Mouse (Mus musculus): ENCODE results near the gene Itprip. TPM values are rescaled to one million over a fixed set of nuclear protein-coding genes. Genes with fewer than 3 reads are reported as not detected.
A peak's percentile ranks its signal among the peaks of the same experiment; 100 is the strongest.

The Itprip gene
- polyA plus RNA-seq, 1 experiment from 2014 or later: 3.1 TPM

DNA sequence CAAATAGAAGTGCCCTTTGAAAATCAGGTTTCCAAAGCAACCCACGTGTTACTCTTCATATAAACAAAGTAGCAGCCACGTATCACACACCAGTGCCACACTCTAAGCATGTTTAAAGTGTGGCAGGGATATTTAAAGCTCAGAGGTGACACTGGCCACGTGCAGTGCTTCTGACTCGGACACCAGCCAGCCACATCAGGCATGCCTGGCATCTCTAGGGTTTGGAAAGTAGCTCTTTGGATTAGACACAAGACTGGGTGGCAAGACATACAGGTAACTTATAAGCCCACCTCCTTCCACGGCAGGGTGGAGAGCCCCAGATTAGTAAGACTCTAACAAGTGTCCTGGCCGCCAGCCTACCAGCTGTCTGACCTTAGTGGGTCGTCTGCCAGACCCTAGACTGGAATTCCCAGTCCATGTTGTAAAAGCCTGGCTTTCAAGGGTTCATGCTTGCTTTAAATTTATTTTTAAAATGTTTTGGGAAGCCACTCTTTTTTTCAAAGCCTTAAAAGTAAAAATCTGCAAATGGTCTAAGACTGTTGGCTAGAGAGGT is 33.8 kb downstream of the Itprip start:
- Histone ChIP-seq H3K4me3 (ENCODE audit: inconsistent target) (no peak overlapping the region), H3K79me2 (ENCODE audit: inconsistent target) (no peaks in the 10 kb centered on the region), H3K36me3 (ENCODE audit: inconsistent target) (no peaks in the 10 kb centered on the region), H3K27ac (no peak overlapping the region)
- 90% methylated on average over 7 of the region's 7 CpGs for WGBS (ENCODE audit: missing documents)

DNA sequence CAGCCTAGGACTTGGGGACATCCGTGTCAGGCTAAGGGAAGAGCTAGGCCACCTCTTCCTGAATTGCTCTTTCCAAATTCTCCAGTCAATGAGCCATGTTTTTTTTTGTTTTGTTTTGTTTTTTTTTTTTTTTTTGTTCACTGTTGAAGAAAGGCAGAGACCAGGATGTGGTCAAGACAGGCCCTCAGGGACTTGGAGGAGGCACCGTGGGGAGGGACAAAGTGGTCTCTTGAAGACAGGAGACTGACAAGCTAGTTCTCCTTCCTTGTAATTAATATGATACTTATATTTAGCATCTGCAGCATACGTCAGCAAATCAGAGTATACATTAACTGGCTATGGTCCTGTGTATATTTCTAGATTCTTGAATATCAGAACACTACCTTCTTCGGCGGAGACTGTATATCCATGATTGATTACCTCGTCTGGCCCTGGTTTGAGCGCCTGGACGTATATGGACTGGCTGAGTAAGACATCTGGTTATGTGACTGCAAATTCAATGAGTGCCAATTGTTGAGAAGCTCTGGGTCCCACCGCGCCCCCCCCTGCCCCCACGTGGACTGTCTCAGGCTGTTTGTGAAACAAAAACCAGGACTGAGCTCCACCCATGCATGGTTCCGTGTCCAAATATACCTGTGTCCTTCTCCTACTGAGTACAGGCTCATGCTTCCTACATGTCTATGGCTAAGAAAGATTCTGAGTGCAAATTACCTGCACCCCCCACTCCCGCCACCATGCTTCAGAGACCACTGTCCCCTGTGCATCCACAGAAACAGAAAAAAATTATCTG is 34.6 kb downstream of the Itprip start:
- WGBS (ENCODE audit: missing documents): 68% methylated on average over 13 of the region's 13 CpGs
- H3K36me3 ChIP-seq (ENCODE audit: inconsistent target): no peaks in the 10 kb centered on the region
- H3K27ac ChIP-seq: no peak overlapping the region
- no peak overlapping the region for H3K4me3 ChIP-seq (ENCODE audit: inconsistent target)
- no peaks in the 10 kb centered on the region for H3K79me2 ChIP-seq (ENCODE audit: inconsistent target)

DNA sequence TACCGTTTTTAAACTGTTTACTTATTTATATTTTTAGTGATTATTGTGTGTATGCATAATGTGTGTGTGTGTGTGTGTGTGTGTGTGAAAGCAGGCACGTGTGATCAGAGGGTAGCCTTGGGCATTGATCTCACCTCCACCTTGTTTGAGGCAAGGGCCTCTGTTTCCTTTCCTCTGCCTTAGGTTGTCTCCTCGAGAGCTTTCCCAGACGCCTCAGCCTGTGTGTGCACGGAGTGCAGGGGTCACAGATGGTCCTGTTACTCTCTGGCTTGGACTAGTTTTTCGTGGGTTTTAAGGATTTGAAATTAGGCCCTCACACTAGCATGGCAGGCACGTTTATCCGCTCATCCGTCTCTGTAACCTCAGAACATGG is 36.2 kb downstream of the Itprip start:
- no peak overlapping the region for H3K4me3 ChIP-seq (ENCODE audit: inconsistent target)
- no peaks in the 10 kb centered on the region for H3K79me2 ChIP-seq (ENCODE audit: inconsistent target)
- 74% methylated on average over 9 of the region's 9 CpGs for WGBS (ENCODE audit: missing documents)
- H3K27ac ChIP-seq: no peak overlapping the region
- no peaks in the 10 kb centered on the region for H3K36me3 ChIP-seq (ENCODE audit: inconsistent target)

DNA sequence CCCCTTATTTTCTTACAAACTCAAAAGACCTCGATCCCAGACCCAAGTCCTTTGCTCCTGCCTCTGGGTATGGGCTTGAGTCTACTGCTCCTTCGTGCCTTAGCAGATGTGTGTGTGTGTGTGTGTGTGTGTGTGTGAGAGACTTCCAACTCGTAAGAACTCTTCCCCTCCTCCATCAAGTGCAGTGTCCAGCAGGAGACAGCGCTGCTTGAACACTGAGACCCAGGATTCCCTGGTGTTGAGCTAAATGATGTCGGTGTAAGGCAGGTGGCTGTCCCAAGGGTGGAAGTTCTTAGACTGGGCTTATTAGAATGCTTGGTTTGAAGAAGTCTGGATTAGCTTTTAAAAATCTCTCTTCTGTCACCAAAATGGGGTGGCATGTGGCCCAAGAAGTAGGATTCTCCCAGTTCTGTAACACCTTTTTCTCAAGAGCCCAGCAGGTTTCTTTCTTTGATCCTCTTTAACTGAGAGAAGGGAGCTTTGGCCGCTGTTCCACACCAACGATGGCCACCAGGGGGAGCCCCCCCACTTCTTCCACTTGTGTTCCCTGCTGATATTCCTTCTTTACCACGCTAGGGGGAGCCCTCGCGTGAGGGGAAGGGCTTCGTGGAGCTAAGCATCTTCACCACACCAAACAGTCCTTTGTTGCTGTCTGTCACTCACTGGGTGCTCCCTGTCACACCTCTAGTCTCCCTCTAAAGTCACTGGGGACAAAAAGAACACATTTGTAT is 36.8 kb downstream of the Itprip start:
- H3K79me2 ChIP-seq (ENCODE audit: inconsistent target): no peaks in the 10 kb centered on the region
- 33% methylated on average over 11 of the region's 11 CpGs for WGBS (ENCODE audit: missing documents)
- H3K36me3 ChIP-seq (ENCODE audit: inconsistent target): no peaks in the 10 kb centered on the region
- no peak overlapping the region for H3K27ac ChIP-seq
- H3K4me3 ChIP-seq (ENCODE audit: inconsistent target): no peak overlapping the region

DNA sequence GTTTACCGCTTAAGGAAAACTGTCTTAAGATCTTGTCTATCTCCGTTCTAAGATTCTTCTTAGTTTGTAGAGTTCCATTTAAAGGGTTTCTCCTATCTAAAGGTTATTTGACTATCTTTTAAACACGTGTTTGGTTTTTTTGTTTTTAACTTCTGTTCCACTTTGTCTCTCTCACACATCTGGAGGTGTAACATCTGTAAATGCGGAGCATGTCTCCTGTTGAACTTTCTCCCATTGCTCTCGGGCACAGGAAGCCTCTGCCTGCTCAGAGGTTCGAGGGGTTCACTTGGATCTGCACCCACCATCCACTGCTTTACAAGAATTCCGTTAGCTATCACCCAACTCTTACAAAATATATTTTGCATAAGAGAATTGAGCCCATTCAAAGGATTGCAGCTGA is 37.6 kb downstream of the Itprip start:
- WGBS (ENCODE audit: missing documents): 89% methylated on average over 7 of the region's 7 CpGs
- no peak overlapping the region for H3K27ac ChIP-seq
- H3K4me3 ChIP-seq (ENCODE audit: inconsistent target): no peak overlapping the region
- H3K36me3 ChIP-seq (ENCODE audit: inconsistent target): no peaks in the 10 kb centered on the region
- no peaks in the 10 kb centered on the region for H3K79me2 ChIP-seq (ENCODE audit: inconsistent target)

DNA sequence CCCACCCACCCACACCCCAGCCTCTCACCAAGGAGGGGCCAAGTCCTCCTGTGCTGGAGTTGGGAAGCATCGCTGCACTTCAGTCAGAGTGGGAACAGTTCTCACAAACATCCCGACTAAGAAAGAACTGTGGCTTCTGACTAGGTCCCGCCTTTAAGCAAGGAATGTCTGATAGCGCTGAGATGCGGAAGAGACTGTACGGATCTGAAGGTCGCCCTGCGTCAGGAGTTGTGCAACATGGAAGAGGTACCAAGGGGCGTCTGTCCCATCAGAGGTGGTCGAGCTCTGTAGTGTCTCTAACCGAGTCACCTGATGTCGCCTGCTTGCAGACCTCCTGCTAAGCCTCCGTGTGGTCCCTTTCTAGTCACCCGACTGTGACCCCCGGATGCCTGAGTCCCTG is 42.8 kb downstream of the Itprip start:
- WGBS (ENCODE audit: missing documents): 82% methylated on average over 15 of the region's 15 CpGs
- Histone ChIP-seq H3K36me3 (ENCODE audit: inconsistent target) (no peaks in the 10 kb centered on the region), H3K79me2 (ENCODE audit: inconsistent target) (no peaks in the 10 kb centered on the region), H3K27ac (no peak overlapping the region), H3K4me3 (ENCODE audit: inconsistent target) (no peak overlapping the region)

DNA sequence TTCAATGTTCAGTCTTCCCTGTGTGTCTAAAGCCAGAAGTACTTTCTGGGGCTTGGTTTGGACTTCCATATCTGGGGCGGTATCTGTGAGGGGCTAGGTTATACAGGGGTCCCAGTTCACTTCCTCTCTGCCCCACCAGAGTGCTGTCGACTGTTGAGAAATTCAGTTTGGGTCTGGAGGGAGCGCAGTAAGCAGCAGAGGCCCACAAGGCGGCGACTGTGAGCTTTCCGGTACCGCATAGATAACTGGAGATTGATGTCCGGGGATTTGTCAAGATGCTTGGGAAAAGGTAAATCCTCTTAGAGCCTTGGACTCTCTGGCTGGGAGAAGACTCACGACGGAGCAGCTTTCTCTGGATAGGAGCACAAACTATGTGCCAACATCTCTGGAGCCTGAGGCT is 47.6 kb downstream of the Itprip start:
- H3K4me3 ChIP-seq (ENCODE audit: inconsistent target): no peak overlapping the region
- WGBS (ENCODE audit: missing documents): 45% methylated on average over 10 of the region's 10 CpGs
- H3K27ac ChIP-seq: no peak overlapping the region
- H3K36me3 ChIP-seq (ENCODE audit: inconsistent target): no peaks in the 10 kb centered on the region
- no peaks in the 10 kb centered on the region for H3K79me2 ChIP-seq (ENCODE audit: inconsistent target)

DNA sequence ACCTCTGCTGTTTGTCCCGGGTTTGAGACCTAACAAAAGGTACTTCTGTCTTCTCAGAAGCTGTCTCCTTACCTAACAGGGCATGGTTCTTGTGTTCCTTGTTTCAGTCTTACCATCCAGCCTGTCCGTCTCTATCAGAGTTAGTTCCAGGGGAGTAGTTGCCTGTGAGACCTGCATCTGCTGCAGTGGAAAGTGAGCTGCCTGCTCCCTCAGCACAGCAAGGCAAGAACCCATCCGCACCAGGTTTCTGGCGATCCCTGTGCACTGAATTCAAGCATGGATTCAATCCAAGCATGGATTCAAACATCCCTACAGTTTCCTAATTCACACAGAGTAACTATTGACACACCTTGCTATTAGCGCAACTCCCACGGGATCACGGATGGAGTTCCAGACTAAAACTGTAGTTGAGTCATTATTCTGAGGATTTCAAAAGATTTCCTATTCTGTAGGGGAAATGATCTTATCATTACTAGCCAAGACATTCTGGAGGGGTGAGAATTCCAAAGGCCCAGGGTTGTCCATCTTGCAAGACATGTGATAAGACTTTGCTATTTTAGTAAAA is 48.9 kb downstream of the Itprip start:
- no peak overlapping the region for H3K27ac ChIP-seq
- WGBS (ENCODE audit: missing documents): 88% methylated on average over 7 of the region's 7 CpGs
- no peak overlapping the region for H3K4me3 ChIP-seq (ENCODE audit: inconsistent target)
- no peaks in the 10 kb centered on the region for H3K36me3 ChIP-seq (ENCODE audit: inconsistent target)
- no peaks in the 10 kb centered on the region for H3K79me2 ChIP-seq (ENCODE audit: inconsistent target)

DNA sequence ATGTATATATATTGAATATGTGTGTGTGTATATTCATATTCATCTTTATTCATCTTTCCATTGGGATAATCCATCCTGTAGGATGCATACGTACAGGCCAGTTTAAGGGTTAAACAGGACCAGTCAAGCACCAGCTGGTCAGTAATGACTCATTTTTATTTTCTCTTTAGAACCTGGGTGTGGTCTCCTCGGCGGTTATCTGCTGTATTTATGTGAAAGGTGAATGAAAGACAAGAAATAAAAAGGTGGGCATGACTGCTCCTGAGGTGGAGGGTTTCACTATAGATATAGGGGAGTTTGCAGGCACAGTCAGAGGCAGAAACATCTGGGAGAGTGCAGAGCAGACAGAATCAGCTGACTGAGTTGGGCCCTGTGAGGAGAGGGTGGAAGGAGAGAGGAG is 49.6 kb downstream of the Itprip start:
- no peak overlapping the region for H3K4me3 ChIP-seq (ENCODE audit: inconsistent target)
- 72% methylated on average over 3 of the region's 3 CpGs for WGBS (ENCODE audit: missing documents)
- H3K36me3 ChIP-seq (ENCODE audit: inconsistent target): no peaks in the 10 kb centered on the region
- H3K79me2 ChIP-seq (ENCODE audit: inconsistent target): no peaks in the 10 kb centered on the region
- no peak overlapping the region for H3K27ac ChIP-seq

DNA sequence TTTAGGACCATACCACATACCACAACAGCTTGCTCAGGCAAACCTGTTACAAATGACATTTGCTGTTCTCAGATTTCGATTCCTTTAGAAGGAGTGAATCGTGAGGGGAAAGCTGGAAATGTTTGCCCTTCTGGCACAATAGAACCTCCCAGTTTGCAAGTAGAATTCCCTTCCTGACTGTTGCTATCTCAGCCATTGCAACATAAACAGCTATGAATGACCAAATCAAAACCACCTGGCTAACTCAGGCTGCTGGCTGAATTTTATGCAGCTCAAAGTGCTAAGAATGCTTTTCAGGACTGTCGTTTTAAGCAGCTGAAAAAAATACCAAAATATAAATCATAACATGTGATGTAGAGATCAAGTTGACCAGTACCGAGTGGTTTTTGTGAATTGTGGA is 50.1 kb downstream of the Itprip start:
- WGBS (ENCODE audit: missing documents): 90% methylated on average over 4 of the region's 4 CpGs
- H3K79me2 ChIP-seq (ENCODE audit: inconsistent target): no peaks in the 10 kb centered on the region
- no peak overlapping the region for H3K4me3 ChIP-seq (ENCODE audit: inconsistent target)
- H3K36me3 ChIP-seq (ENCODE audit: inconsistent target): no peaks in the 10 kb centered on the region
- H3K27ac ChIP-seq: no peak overlapping the region

DNA sequence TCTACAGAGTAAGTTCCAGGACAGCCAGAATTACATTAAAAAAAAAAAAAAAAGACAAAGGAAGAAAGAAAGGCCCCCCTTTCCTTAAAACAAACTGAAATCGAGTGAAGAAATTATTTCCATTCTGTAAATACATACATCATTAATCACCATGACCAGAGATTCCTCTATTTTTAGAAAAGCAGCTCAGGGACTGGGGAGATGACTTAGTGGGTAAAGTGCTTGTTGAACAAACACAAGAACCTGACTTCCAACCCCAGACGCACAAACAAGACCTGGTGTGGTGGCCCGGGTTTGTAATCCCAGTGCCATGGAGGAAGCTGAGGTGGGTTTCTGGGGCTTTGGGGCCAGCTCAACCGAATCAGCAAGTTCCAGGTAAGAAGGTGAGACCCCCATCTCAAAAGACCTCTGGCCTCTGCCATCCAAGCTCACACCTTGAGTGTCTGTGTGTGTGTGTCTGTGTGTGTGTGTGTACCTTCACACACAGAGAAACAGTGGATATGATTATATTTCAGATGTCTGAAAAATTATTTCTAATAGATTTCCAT is 51.4 kb downstream of the Itprip start:
- Histone ChIP-seq H3K36me3 (ENCODE audit: inconsistent target) (peaks cover 2% of the 10 kb centered on the region; the same call in 1 of the 2 replicates), H3K27ac (no peak overlapping the region), H3K79me2 (ENCODE audit: inconsistent target) (no peaks in the 10 kb centered on the region), H3K4me3 (ENCODE audit: inconsistent target) (no peak overlapping the region)
- 74% methylated on average over 4 of the region's 4 CpGs for WGBS (ENCODE audit: missing documents)

DNA sequence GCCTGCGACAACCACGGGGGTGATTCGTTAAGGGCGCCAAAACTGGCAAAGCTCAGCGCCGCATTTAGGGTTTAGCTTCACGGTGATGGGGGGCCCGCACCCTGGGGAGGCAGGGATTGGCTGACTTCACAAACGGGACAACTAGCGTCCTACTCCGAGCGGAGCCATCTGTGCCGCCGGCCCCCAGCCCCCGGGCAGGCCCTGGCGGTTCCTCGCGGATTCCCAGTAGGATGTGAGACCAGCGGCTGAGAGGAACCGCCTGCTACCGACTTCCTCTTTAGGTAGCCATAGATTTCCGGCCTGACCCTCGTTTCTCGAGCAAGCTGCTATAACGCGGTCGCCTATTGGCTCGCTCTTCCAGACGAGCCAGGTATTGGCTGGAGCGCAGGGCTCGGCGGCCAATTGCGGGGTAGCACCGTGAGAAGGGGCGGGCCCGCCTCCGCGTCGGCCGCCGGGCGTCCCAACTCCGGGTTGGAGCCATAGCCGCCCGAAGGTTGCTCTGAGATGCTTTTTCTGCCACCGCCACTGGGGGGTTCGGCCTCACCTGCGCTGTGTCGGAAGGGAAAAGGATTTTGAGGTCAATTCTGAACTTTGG is 53.6 kb downstream of the Itprip start, which contains the start of gene Gsto2:
Gsto2 (plus strand) TSS at position 182 of the 595 bp plus-strand sequence.
- Histone ChIP-seq H3K27ac (peak within 1 kb of the TSS; percentile 27; the same call in 1 of the 2 replicates), H3K4me3 (ENCODE audit: inconsistent target) (peak within 1 kb of the TSS; percentile 33), H3K79me2 (ENCODE audit: inconsistent target) (no peaks in the 10 kb centered on the region), H3K36me3 (ENCODE audit: inconsistent target) (peaks cover 10% of the 10 kb centered on the region; the same call in 1 of the 2 replicates)
- WGBS (ENCODE audit: missing documents): 1% methylated on average over 49 of the region's 49 CpGs

DNA sequence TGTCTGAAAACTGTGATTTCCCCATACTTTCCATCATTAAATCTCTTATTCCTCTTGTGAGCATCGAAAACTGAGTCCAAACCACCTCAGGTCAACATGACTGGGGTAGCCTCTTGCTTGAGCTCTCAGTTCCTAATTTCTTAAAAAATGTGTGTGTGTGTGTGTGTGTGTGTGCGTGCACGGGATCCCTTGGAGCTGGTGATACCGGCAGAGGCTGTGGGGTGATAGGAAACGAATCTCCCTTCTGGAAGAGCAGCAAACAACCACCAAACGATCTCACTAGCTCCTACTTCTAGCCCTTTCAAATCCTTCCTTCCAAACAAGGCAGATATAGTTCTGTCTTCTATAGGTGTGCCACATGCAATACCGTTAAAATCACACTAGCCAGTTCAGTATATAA is 54.4 kb downstream of the Itprip start:
- 67% methylated on average over 5 of the region's 7 CpGs for WGBS (ENCODE audit: missing documents)
- H3K79me2 ChIP-seq (ENCODE audit: inconsistent target): no peaks in the 10 kb centered on the region
- peak overlapping the region; percentile 33 for H3K4me3 ChIP-seq (ENCODE audit: inconsistent target)
- H3K27ac ChIP-seq: no peak overlapping the region
- peaks cover 17% of the 10 kb centered on the region; the same call in 1 of the 2 replicates for H3K36me3 ChIP-seq (ENCODE audit: inconsistent target)

DNA sequence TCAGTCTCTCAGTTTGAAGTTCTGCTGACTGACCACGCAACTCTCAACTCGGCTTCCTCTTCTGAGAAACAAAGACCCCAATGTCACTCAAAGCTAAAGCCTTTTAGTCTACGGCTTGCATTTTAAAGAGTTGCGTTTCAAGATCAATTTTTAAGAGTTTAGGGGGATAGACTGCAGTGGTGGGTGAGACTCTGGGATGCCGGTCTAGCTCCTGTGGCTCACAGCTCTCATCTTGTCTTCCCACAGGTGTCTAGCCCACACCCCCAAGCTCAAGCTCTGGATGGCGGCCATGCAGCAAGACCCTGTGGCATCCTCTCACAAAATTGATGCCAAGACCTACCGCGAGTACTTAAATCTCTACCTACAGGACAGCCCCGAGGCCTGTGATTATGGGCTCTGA is 55.0 kb downstream of the Itprip start:
- 96% methylated on average over 9 of the region's 9 CpGs for WGBS (ENCODE audit: missing documents)
- no peak overlapping the region for H3K27ac ChIP-seq
- peaks cover 24% of the 10 kb centered on the region; the same call in 1 of the 2 replicates for H3K36me3 ChIP-seq (ENCODE audit: inconsistent target)
- H3K4me3 ChIP-seq (ENCODE audit: inconsistent target): no peak overlapping the region
- H3K79me2 ChIP-seq (ENCODE audit: inconsistent target): no peaks in the 10 kb centered on the region

All from macrophage (primary cell).